ENCODE assay signal across 7 mouse cellular contexts in genomic region chr7:132576891-132577290, GRCm38 (mm10). TPM values are rescaled to one million over a fixed set of nuclear protein-coding genes. Genes with fewer than 3 reads are reported as not detected.
DNase-seq lines count a peak whose midpoint lies in the region; ATAC-seq and TF ChIP-seq lines count a peak whose summit lies in the region.

No protein-coding gene starts in this region.

- no peak overlapping the region for H3K27ac ChIP-seq in kidney, embryonic 14.5 days (ENCODE audit: low read depth, low read length)
- no peak overlapping the region for H3K27ac ChIP-seq in kidney, adult 2 months (ENCODE audit: insufficient read depth, low read depth, low read length)
- H3K27ac ChIP-seq in embryonic facial prominence, embryonic 11.5 days (replicated peaks; ENCODE audit: low read depth, low read length), result no peak overlapping the region
- no peak overlapping the region for H3K27ac ChIP-seq in hindbrain, embryonic 15.5 days (replicated peaks)
- H3K27ac ChIP-seq in midbrain, embryonic 14.5 days (replicated peaks; ENCODE audit: low read depth, low read length), result no peak overlapping the region

- peak overlapping the region; percentile 72; the same call in 1 of the 2 replicates for H3K4me3 ChIP-seq in kidney, embryonic 14.5 days (ENCODE audit: low read length)
- no peak overlapping the region for H3K4me3 ChIP-seq in kidney, adult 2 months (ENCODE audit: insufficient read depth, low read depth, low read length)
- no peak overlapping the region for H3K4me3 ChIP-seq in embryonic facial prominence, embryonic 11.5 days (ENCODE audit: low read depth, low read length)
- H3K4me3 ChIP-seq in hindbrain, embryonic 15.5 days, result peak overlapping the region; percentile 91; the same call in 1 of the 2 replicates
- no peak overlapping the region for H3K4me3 ChIP-seq in midbrain, embryonic 14.5 days (replicated peaks; ENCODE audit: low read depth, low read length)

- no peaks in the 10 kb centered on the region for H3K9me3 ChIP-seq in kidney, embryonic 14.5 days (ENCODE audit: control insufficient read depth, low read length)
- H3K9me3 ChIP-seq in embryonic facial prominence, embryonic 11.5 days (replicated peaks; ENCODE audit: control insufficient read depth, low read length), result no peaks in the 10 kb centered on the region
- no peaks in the 10 kb centered on the region for H3K9me3 ChIP-seq in hindbrain, embryonic 15.5 days
- H3K9me3 ChIP-seq in midbrain, embryonic 14.5 days (ENCODE audit: control insufficient read depth, low read length), result no peaks in the 10 kb centered on the region

- TF ChIP-seq POLR2A in kidney, adult 2 months (IDR thresholded peaks at IDR 0.05; ENCODE audit: low read depth, low read length), result no peak

- no peak overlapping the region for H3K9ac ChIP-seq in kidney, embryonic 14.5 days (ENCODE audit: low read depth, low read length)
- peak overlapping the region; percentile 29; the same call in 1 of the 2 replicates for H3K9ac ChIP-seq in embryonic facial prominence, embryonic 11.5 days (replicated peaks; ENCODE audit: low read length)
- H3K9ac ChIP-seq in hindbrain, embryonic 15.5 days, result no peak overlapping the region
- H3K9ac ChIP-seq in midbrain, embryonic 14.5 days (replicated peaks; ENCODE audit: low read length), result no peak overlapping the region

- no peak for TF ChIP-seq CTCF in kidney, adult 2 months (conservative IDR thresholded peaks at IDR 0.05; ENCODE audit: insufficient read depth, insufficient read length, low read depth, low read length)

- no peak for DNase-seq in kidney, adult 2 months
- DNase-seq in embryonic facial prominence, embryonic 11.5 days (ENCODE audit: low spot score), result no peak
- no peak for DNase-seq in midbrain, embryonic 14.5 days
- DNase-seq in cerebellum, postnatal 4 days (ENCODE audit: low spot score in 2 of 2), result no peak
- no peak for DNase-seq in spleen, postnatal 36 days (ENCODE audit: low spot score in 2 of 2)

- ATAC-seq in kidney, embryonic 14.5 days (ENCODE audit: low FRiP score, low TSS enrichment), result no peak
- no peak for ATAC-seq in embryonic facial prominence, embryonic 11.5 days (replicated peaks; ENCODE audit: insufficient number of reproducible peaks, low FRiP score, low TSS enrichment, low read depth)
- ATAC-seq in hindbrain, embryonic 15.5 days (ENCODE audit: low FRiP score, low read depth), result no peak
- ATAC-seq in midbrain, embryonic 14.5 days (ENCODE audit: low FRiP score, low TSS enrichment), result no peak

- WGBS in kidney, embryonic 14.5 days, result 66% methylated on average over 4 of the region's 4 CpGs
- WGBS in kidney, adult 2 months, result 60% methylated on average over 4 of the region's 4 CpGs
- WGBS in embryonic facial prominence, embryonic 11.5 days, result 59% methylated on average over 4 of the region's 4 CpGs
- 61% methylated on average over 4 of the region's 4 CpGs for WGBS in hindbrain, embryonic 15.5 days
- 66% methylated on average over 4 of the region's 4 CpGs for WGBS in midbrain, embryonic 14.5 days

- H3K36me3 ChIP-seq in kidney, embryonic 14.5 days (ENCODE audit: control insufficient read depth, insufficient read depth, low read length), result no peaks in the 10 kb centered on the region
- H3K36me3 ChIP-seq in kidney, adult 2 months (ENCODE audit: control insufficient read depth, insufficient read depth, low read length), result no peaks in the 10 kb centered on the region
- H3K36me3 ChIP-seq in embryonic facial prominence, embryonic 11.5 days (replicated peaks; ENCODE audit: control insufficient read depth, insufficient read depth, low read depth, low read length), result no peaks in the 10 kb centered on the region
- H3K36me3 ChIP-seq in hindbrain, embryonic 15.5 days, result no peaks in the 10 kb centered on the region
- no peaks in the 10 kb centered on the region for H3K36me3 ChIP-seq in midbrain, embryonic 14.5 days (ENCODE audit: control insufficient read depth, insufficient read depth, low read length)

- no peak overlapping the region; the same call in 1 of the 2 replicates for H3K4me2 ChIP-seq in kidney, embryonic 14.5 days (replicated peaks; ENCODE audit: low read depth, low read length)
- H3K4me2 ChIP-seq in embryonic facial prominence, embryonic 11.5 days (ENCODE audit: low read depth, low read length), result no peak overlapping the region; the same call in 1 of the 2 replicates
- peak overlapping the region; percentile 86 for H3K4me2 ChIP-seq in hindbrain, embryonic 15.5 days
- H3K4me2 ChIP-seq in midbrain, embryonic 14.5 days (ENCODE audit: low read length), result peak overlapping the region; percentile 81

- H3K27me3 ChIP-seq in kidney, embryonic 14.5 days (ENCODE audit: control insufficient read depth, insufficient read depth, low read length), result no peaks in the 10 kb centered on the region
- no peaks in the 10 kb centered on the region; the same call in 1 of the 2 replicates for H3K27me3 ChIP-seq in kidney, adult 2 months (replicated peaks; ENCODE audit: control insufficient read depth, insufficient read depth, low read length)
- H3K27me3 ChIP-seq in embryonic facial prominence, embryonic 11.5 days (ENCODE audit: control insufficient read depth, insufficient read depth, low read length), result no peaks in the 10 kb centered on the region; the same call in 1 of the 2 replicates
- H3K27me3 ChIP-seq in hindbrain, embryonic 15.5 days, result no peaks in the 10 kb centered on the region
- no peaks in the 10 kb centered on the region for H3K27me3 ChIP-seq in midbrain, embryonic 14.5 days (ENCODE audit: control insufficient read depth, insufficient read depth, low read length)

- peaks cover 18% of the 10 kb centered on the region for H3K4me1 ChIP-seq in kidney, embryonic 14.5 days (ENCODE audit: control insufficient read depth, insufficient read depth, low read length)
- peaks cover 9% of the 10 kb centered on the region; the same call in 1 of the 2 replicates for H3K4me1 ChIP-seq in kidney, adult 2 months (ENCODE audit: control insufficient read depth, insufficient read depth, low read length)
- H3K4me1 ChIP-seq in embryonic facial prominence, embryonic 11.5 days (ENCODE audit: control insufficient read depth, insufficient read depth, low read length), result no peaks in the 10 kb centered on the region
- peaks cover 19% of the 10 kb centered on the region for H3K4me1 ChIP-seq in hindbrain, embryonic 15.5 days (replicated peaks)
- no peaks in the 10 kb centered on the region; the same call in 1 of the 2 replicates for H3K4me1 ChIP-seq in midbrain, embryonic 14.5 days (ENCODE audit: control insufficient read depth, insufficient read depth, low read length)

RNA-seq across cellular contexts. Expression of gene Oat, which starts 0.7 kb away (rescaled TPM):
- polyA plus RNA-seq in kidney, embryonic 14.5 days (2014; fragmentation: Nextera tagmentation; extraction: Ambion mirVana), result 142 and 154 TPM in 2 replicates
- 399 and 457 TPM in 2 replicates for polyA plus RNA-seq in kidney, adult 2 months (2012; rRNA removed)
- 160 and 161 TPM in 2 replicates for polyA plus RNA-seq in embryonic facial prominence, embryonic 11.5 days (2014; fragmentation: Nextera tagmentation; extraction: Ambion mirVana)
- polyA plus RNA-seq in hindbrain, embryonic 15.5 days (2015; fragmentation: Nextera tagmentation; extraction: Ambion mirVana), result 109 and 110 TPM in 2 replicates
- 75.5 and 88.2 TPM in 2 replicates for polyA plus RNA-seq in midbrain, embryonic 14.5 days (2014; fragmentation: Nextera tagmentation; extraction: Ambion mirVana)

RNA-seq across cellular contexts. Expression of gene Nkx1-2, which starts 22.5 kb away (rescaled TPM):
- polyA plus RNA-seq in kidney, embryonic 14.5 days (2014; fragmentation: Nextera tagmentation; extraction: Ambion mirVana), result not detected in 2 replicates
- not detected in 2 replicates for polyA plus RNA-seq in kidney, adult 2 months (2012; rRNA removed)
- polyA plus RNA-seq in embryonic facial prominence, embryonic 11.5 days (2014; fragmentation: Nextera tagmentation; extraction: Ambion mirVana), result 0.81 TPM in 1 of 2 replicates, not detected in the other
- 0.52 and 0.63 TPM in 2 replicates for polyA plus RNA-seq in hindbrain, embryonic 15.5 days (2015; fragmentation: Nextera tagmentation; extraction: Ambion mirVana)
- polyA plus RNA-seq in midbrain, embryonic 14.5 days (2014; fragmentation: Nextera tagmentation; extraction: Ambion mirVana), result 0.74 and 0.82 TPM in 2 replicates

RNA-seq across cellular contexts. Expression of gene Lhpp, which starts 33.5 kb away (rescaled TPM):
- polyA plus RNA-seq in kidney, embryonic 14.5 days (2014; fragmentation: Nextera tagmentation; extraction: Ambion mirVana), result 24.5 and 27.1 TPM in 2 replicates
- 9.3 and 10.1 TPM in 2 replicates for polyA plus RNA-seq in kidney, adult 2 months (2012; rRNA removed)
- 15.5 and 16.3 TPM in 2 replicates for polyA plus RNA-seq in embryonic facial prominence, embryonic 11.5 days (2014; fragmentation: Nextera tagmentation; extraction: Ambion mirVana)
- 45.8 and 50.6 TPM in 2 replicates for polyA plus RNA-seq in hindbrain, embryonic 15.5 days (2015; fragmentation: Nextera tagmentation; extraction: Ambion mirVana)
- 35.9 and 41.1 TPM in 2 replicates for polyA plus RNA-seq in midbrain, embryonic 14.5 days (2014; fragmentation: Nextera tagmentation; extraction: Ambion mirVana)

Comparison
In these comparisons a context has a peak if more than half of its experiments do, and no peak if none do; other contexts are left out.
1. H3K4me3 ChIP-seq: peak in kidney, embryonic 14.5 days (single experiment) and hindbrain, embryonic 15.5 days (single experiment); none in kidney, adult 2 months (single experiment), embryonic facial prominence, embryonic 11.5 days (single experiment) and midbrain, embryonic 14.5 days (single experiment).
2. H3K4me2 ChIP-seq: peak in hindbrain, embryonic 15.5 days (single experiment) and midbrain, embryonic 14.5 days (single experiment); none in kidney, embryonic 14.5 days (single experiment) and embryonic facial prominence, embryonic 11.5 days (single experiment).